Mouse (Mus musculus) right cerebral cortex, postnatal 4 days (tissue): ENCODE data around the gene Sec1.

ENCODE experiments used
- DNase-seq: peaks from one replicate; pipeline ENCODE4 v3.0.0-alpha.2; 2022

Gene Sec1

GRCm38 (mm10) chr7:45638623-45639401 lies 55.4 kb downstream of the Sec1 start:
- peak; percentile 92 for DNase-seq

GRCm38 (mm10) chr7:45637710-45638109 lies 56.5 kb downstream of the Sec1 start:
- no peak for DNase-seq

- no peak for DNase-seq
These were observed 58.2 kb downstream of the Sec1 start for GRCm38 (mm10) chr7:45635711-45636688.

- DNase-seq: no peak
These were observed 59.1 kb downstream of the Sec1 start for GRCm38 (mm10) chr7:45634946-45635681.

DNA sequence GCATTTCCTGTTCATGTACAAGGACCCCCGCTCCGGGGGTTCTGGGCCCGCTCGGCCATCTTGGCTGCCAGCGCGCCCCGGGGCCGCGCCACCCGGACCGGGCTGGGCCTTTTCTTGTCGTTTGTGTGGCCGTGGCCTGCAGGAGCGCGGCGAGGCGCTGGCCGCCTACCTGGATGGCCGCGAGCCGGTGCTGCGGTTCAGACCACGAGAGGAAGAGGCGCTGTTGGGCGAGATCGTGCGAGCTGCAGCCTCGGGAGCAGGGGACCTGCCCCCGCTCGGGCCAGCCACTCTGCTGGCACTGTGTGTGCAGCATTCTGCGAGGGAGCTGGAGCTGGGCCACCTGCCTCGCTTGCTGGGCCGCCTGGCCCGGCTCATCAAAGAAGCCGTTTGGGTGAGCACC lies 61.7 kb downstream of the Sec1 start:
- no peak for DNase-seq

- DNase-seq: no peak
These were observed 63.9 kb downstream of the Sec1 start for GRCm38 (mm10) chr7:45630064-45630907.

GRCm38 (mm10) chr7:45628364-45629294 lies 65.6 kb downstream of the Sec1 start:
- DNase-seq: peak; percentile 88
